Mouse (Mus musculus) testis, postnatal 10 days (tissue): Measurements from ENCODE around the gene Zfp853.

Experiments used
- DNase-seq: peaks from one replicate; pipeline ENCODE4 v3.0.0; 2021; ENCODE audit warnings: low spot score

The Zfp853 gene

GRCm38 (mm10) chr5:143253186-143253880 is 40.1 kb downstream of the Zfp853 start:
- DNase-seq = peak; percentile 51

- no peak for DNase-seq
Measured at GRCm38 (mm10) chr5:143252791-143253185, 40.6 kb downstream of the Zfp853 start.

DNA sequence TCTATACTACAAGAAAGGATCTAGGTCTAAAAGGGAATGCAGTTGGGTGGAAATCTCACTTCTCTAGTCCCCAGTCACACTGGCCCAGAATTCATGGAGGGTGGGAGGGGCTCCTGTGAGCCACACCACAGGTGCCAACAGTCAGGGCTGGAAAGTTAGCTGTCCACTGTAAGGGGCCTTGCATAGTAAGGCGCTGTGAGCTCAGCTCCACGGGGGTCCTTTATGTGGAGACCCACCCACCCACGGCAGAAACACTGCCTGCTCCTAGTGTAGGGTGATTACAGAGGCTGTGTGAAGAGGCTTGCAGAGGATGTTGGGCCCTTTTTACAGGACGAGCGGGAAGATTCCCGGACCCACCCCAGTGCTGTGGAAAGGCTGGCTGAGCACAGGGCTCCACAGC is 41.4 kb downstream of the Zfp853 start:
- no peak for DNase-seq

GRCm38 (mm10) chr5:143244926-143245325 is 48.5 kb downstream of the Zfp853 start:
- DNase-seq = no peak
